Mouse (Mus musculus) thymus, postnatal 10 days (tissue): ENCODE data around the gene Acot5.

Experiments
- DNase-seq, 2 experiments: peaks; one replicate each; pipeline ENCODE4 v3.0.0; 2021; ENCODE audit warnings: low spot score in 2 of 2

Acot5 gene

GRCm38 (mm10) chr12:84119584-84119983 lies 50.5 kb downstream of the Acot5 start:
- DNase-seq, result no peak
